Mouse (Mus musculus) mouse embryonic stem cell (cell line): ENCODE data around the gene Fam178b.

Experiments used
- in situ Hi-C, 2 experiments: fragments of 300-500 bp; cut with MboI; formaldehyde crosslinking; loops; 1 replicate in 1 of 2; 3 replicates in 1 of 2; pipeline ENCODE4 v1.14.3; 2019 to 2020; ENCODE audit warnings: low sequenced_read_pairs in 2 of 2, low pct_unique_long_range_greater_than_20kb in 1 of 2, mixed read lengths in 1 of 2; ENCODE audit not compliant: unreplicated experiment in 1 of 2

Fam178b gene

DNA sequence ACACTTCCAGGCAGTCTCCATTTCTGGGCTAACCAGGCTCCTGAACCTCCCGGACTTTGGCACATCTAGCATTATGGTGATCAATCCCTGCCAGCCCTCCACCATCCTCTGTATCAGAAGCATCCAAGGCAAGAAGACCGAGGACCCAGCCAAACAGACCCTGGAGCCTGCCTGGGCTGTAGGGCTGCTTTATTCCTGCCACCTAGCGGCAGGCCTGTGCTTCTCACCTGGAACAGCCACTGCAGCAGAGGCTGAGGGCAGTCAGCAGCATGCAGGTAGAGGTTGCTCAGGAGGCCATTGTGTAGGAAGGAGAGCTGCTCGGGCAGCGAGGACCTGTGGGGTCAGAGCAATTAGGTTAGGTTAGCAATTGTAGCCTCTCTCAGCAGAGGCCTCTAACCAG is 48.0 kb downstream of the Fam178b start:
- in situ Hi-C loops: no loop called here

GRCm38 (mm10) chr1:36633920-36634319 is 49.1 kb downstream of the Fam178b start:
- in situ Hi-C loops: no loop called here

DNA sequence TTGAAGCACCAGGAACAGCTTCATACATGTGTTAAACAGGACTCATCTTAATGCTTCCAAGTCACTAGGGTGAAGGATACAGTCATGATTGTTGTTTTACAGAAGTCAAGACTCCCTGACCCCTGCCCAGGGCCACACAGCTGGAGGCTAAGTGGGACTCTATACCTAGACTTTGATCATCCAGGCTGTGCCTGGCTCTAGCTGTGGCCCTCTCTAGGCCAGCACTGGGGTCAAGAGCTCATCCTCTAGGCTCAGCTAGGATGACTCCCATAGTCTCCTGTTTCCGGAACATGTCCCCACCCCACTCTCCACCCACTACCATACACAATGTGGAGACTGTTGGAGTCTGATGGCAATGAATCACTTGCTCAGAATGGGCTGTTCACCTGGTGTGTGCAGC is 50.1 kb downstream of the Fam178b start:
- in situ Hi-C loops: no loop called here

DNA sequence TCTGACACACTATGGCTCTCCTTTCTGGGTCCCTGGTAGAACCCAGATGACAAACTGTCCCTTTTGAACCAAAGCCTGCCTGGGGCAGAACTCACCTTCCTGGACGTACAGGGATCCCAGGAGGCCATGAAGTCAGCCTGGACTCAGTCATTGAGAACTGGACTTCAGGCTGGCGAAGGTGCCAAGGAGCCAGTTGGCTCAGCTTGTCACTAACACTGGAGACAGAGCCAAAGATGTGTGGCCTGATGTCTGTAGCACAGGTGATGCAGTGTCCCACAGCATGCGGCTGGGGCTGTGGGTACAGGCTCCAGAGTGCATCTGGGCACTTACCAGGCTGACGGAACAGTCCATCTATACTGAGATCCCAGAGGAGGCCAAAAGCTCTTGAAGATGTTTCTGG is 50.9 kb downstream of the Fam178b start:
- in situ Hi-C loops: no loop called here

- in situ Hi-C loops: no loop called here
These were observed 51.6 kb downstream of the Fam178b start for GRCm38 (mm10) chr1:36631391-36631790.

DNA sequence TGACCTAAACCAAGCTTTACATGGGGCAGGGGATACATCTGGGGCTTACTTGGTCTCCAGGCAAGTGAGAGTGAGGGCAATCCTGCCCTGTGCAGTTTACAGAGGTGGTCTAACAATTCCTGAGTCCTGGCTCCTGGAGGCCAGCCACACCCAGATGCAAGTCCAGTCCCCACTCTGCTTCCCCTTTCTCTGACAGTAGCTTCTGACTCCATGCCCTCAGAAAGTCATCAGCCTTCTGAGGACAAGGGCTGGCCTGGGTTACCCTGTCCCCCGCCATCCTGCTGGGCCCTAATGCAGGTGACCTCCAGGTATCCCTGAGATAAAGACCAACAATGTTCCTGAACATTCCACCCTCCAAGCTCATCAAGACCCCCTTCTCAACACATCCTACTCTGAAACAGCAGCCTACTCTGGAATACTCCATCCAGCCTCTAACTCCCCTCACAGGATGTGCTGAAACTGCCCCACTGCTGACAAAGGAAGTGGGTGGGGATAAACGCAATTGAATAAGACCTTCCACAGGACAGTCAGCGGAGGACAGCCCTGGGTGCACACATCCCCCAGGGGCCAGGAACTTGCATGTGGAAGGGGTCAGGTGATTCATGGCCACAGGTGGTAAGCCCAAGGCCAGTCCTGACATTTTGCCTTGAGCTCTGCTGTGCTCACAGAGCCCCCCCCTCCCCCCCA is 52.8 kb downstream of the Fam178b start:
- in situ Hi-C loops: no loop called here

DNA sequence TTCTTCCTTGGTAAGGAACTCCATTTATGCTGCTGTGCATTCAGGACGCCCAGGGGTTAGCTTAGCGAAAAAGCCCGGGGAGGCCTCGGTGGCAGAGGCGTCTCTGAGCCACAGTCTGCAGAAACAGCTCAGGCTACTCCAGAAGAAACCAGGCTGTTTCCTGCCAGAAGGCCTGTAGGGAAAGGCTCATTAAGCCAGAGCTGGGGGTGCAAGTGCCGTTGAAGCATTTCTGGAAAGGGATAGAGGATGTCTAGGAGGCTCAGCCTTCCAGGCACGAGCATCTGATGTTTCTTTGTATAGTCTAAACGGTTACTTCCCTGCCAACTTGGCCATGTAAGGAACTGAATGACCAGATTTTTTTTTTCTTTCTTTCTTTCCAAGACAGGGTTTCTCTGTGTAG is 54.4 kb downstream of the Fam178b start:
- in situ Hi-C loops: no loop called here

DNA sequence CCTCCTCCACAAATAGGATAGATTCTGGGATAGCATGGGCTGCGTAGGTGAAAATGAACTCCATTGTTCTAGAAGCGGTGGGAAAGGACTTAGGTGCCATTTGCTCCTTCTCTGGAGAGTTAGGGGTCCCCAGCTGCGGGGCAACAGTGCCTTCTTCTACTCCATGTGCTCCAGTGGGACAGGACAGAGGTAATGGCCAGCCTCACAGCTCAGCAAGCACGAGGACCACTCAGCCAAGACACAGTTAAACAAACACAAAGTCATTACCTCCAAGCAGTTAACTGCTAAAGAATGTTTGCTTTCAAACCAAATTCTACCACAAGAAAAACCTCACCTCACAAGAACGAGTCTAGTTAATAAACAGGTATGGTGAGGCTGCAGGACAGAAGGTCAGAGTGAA is 57.5 kb downstream of the Fam178b start:
- in situ Hi-C loops: no loop called here

- in situ Hi-C loops: loop anchor here in 1 of 2 experiments (10.0 kb wide), 1 partner anchor 61 kb away; the partner anchor contains the start of gene Sema4c
These were observed 67.0 kb downstream of the Fam178b start for GRCm38 (mm10) chr1:36615958-36616357.

GRCm38 (mm10) chr1:36615188-36615587 is 67.8 kb downstream of the Fam178b start:
- in situ Hi-C loops: loop anchor here in 1 of 2 experiments (10.0 kb wide), 1 partner anchor 60 kb away; the partner anchor contains the start of gene Sema4c

DNA sequence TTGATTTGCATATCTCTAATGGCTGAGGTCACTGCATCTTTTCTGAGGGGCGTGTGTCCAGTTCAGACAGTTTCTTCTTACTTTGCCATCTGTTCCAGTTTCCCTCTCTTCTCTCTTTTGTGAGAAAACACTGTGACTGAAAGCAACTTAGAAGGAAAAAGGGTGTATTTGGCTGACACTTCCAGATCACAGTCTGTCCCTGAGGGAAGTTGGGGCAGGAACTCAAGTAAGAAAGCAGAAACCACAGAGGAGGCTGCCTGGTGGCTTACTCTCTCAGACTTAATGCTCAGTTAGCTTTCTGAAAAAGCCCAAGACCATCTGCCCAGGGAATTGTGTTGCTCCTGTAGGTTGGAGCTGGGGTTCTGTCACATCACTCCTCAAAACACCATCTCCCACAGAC is 68.4 kb downstream of the Fam178b start:
- in situ Hi-C loops: loop anchor here in 1 of 2 experiments (10.0 kb wide), 1 partner anchor 60 kb away; the partner anchor contains the start of gene Sema4c

- in situ Hi-C loops: loop anchor here in 1 of 2 experiments (10.0 kb wide), 1 partner anchor 59 kb away; the partner anchor contains the start of gene Sema4c
These were observed 69.5 kb downstream of the Fam178b start for GRCm38 (mm10) chr1:36613374-36613895.

DNA sequence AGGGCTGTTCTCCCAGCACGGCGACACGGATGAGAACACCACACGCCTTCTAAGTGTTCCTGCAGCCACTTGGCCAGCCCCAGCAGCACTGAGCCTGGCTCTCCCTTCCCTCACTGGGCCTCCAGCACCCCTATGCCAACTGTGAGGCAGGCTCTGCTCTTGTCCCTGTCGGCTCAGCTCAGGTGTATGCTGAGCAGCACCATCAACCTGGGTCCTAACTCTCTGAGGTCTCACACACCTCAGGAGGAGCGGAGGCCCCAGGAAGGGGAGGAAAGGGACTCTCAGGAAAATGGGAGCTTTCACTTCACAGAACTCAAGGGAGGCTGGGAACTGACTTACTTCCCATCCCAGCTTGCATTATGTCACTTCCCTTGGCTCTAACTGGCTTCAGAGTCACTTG is 70.6 kb downstream of the Fam178b start:
- in situ Hi-C loops: loop anchor here in 1 of 2 experiments (10.0 kb wide), 1 partner anchor 58 kb away; the partner anchor contains the start of gene Sema4c

- in situ Hi-C loops: loop anchor here in 1 of 2 experiments (10.0 kb wide), 1 partner anchor 57 kb away; the partner anchor contains the start of gene Sema4c
These were observed 71.4 kb downstream of the Fam178b start for GRCm38 (mm10) chr1:36611449-36612123.

DNA sequence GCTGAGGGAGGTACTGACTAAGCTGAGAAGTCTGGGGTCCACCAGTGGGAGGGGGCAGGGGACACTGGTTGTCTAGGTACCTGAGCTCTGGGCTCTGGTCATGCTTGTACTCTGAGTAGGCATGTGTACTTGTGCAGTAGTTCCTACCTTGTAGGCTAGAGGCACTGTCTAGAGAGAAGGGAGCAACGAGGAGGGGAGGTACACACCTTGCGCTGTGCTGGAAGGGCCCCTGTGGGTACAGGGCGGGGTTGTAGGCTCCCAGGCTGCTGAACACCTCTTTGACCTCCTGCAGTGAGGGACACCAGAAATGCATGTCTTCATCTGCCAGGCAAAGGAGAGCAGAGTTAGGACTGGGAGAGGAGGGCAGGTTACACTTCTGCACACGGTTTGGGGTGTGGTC is 74.8 kb downstream of the Fam178b start:
- in situ Hi-C loops: no loop called here

DNA sequence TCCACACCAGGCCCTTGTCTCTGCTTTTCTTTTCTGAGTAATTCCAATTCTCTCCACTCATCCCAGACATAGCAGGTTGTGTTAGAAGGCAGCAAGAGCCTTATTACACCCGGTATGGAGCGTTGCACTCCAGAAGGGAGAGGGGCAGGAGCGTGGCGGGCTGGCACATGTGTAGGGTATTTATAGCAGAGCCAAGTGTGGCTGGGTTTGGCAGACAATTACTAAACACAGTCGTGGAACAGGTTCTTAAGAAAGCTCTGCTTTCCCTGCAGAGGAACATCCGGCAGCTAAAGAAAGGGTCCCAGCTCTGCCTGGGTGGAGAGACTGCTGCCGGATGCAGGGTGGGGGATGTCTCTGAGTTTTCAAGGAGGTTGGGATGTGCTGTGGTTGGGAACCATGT is 76.0 kb downstream of the Fam178b start:
- in situ Hi-C loops: no loop called here

DNA sequence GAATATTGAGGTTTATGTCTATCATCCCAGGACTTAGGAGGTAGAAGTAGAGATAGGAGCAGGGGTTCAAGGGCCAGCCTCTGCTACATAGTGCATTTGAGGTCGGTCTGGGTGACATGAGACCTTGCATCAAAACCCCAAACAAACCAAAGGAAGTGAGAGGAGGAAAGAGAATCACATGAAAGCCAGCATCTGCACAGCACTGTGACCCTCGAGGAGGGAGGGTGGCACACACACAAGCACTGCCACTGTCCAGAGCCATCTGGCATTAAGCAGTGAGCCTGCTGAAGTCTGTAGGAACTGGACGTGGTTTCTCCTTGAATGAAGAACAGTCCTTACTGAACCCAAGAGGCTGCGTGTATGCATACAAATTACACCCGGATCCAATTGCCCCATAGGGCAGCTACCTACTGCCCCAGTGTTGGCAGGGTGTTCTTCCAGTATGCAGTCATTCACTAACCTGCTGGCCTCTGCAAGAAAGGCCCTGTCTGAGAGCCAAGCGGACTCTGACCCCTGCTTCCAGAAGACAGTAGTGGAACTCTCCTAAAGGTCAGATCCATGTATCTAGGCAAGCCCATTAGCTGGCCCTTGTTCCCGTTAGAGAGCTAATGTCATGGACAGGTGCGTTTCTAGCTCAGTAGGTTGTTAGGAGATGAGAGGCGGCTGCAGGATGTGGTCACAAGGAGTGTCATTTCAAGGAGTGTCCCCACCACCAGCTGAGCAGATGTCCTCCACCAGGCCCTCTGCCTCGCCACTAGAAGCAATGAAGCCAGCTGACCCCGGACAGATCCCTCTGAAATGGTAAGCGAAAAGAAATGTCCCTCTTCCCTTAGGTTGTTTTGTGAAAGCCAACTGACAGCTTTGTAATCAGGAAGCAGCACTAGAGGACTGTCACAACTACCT is 78.5 kb downstream of the Fam178b start:
- in situ Hi-C loops: no loop called here

DNA sequence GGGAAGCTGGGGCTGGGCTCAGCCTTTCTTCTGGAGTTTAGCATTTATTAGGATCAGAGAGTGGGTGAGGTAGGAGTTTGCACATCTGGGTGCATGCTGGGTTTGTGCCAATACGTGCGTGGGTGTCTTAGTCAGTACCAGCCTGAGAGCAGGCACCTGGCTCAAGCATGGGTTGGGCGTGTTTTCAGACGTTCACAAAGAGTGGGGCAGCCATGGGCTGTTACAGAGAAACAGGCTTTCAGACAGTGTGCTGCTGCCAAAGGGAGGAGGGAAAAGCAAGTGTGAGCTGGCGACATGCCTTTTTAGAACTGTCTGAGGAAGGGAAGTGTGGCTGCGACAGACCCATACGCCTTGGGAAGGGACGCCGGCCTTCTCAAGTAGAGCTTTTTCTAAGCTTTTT is 79.6 kb downstream of the Fam178b start:
- in situ Hi-C loops: no loop called here
